Mouse (Mus musculus) MEL-GATA-1-ER (cell line): ENCODE measurements around the gene Sdsl.

ENCODE experiments used
- DNase-seq: peaks from one replicate; pipeline ENCODE4 v3.0.0-alpha.2; 2012; ENCODE audit warnings: low read depth; ENCODE audit errors: extremely low read depth

The Sdsl gene

DNA sequence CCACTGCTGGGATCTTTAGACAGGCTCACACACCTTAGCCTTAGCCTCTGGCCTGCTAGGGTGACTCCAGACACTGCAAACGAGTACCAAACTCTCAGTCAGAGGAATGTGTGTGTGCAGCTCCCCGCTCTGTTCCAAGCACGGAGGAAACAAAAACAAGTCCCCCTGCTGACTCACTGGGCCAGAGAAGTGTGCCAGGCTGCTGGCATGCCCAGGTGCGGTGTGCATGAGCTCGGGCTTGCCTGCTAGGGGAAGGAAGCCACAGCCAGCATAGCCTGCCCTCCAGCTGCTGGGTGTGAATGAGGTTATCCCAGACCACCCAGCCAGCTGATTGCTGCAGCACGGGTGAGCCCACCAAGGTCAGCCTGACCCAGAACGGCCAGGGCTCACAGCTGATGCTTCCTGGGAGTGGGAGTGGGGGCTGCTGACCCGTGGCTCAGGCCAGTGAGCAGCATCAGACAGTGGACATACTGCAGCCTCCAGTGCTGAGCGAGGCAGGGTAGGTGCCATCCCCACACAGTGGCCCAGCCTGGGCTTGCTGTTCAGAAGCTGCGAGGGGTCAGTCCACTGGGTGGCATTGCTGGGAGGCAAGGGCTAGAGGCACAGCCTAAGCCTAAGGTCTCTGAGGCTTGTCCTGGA lies 22.6 kb upstream of the Sdsl start:
- DNase-seq = no peak

DNA sequence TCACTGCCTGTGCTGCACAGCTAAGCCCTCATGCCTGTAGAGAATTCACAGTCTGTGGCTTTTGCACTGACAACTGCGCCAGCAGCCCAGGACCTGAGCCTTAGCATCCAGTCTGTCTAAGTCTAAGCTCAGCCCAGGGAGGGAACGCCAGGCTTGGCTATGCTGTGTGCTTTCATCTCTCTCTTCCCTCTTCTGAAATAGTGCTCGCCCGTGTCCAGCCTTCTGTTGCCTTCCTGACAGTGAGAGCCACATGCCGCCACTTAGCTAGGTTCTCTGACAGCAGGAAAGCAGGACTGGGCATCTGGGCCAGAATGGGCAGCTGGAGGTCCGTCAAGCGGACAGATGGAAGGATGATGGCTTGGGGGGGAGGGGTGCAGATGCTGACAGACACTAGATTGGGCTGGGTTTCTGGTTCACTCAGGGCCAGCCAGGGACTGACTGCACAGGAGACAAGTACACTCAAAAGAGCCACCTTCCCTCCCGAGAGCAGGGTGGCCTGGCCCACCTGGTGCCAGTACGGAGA lies 21.3 kb upstream of the Sdsl start:
- no peak for DNase-seq

DNA sequence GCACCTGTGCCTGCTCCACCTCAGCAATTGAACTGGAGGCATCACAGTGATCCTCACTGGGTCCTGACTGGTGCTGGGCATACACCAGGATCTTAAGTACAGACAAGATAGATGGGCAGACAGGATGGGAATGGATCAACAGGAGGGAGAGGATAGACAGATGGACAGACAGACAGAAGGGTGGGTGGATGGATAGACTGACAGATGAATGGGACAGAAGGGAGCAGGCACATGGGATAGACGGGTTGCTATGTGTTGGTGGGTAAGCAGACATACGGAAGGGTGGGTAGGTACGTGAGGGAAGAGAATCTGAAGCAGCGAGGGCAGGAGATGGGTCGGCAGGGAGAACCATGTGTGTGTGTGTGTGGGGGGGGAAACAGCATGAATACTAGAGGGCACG lies 20.8 kb upstream of the Sdsl start:
- no peak for DNase-seq

DNA sequence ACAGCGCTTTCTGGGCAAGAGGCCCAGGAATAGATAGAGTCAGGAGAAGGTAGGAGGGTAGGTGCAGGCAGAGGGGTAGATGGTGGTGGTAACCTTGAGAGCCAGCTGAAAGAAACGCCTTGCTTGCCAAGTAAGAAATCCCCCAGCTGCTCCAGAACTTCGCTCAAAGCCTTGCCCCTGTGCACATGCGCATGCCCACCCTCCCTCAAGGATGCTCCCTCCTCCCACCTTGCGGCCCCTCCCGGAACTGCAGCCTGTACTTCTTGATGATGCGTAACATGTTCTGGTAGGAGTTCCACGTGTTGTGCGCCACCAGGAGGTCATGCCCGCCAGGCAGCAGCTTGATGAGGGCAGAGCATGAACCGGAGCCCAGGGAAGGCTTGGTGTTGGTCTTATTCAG lies 19.8 kb upstream of the Sdsl start:
- DNase-seq = no peak

DNA sequence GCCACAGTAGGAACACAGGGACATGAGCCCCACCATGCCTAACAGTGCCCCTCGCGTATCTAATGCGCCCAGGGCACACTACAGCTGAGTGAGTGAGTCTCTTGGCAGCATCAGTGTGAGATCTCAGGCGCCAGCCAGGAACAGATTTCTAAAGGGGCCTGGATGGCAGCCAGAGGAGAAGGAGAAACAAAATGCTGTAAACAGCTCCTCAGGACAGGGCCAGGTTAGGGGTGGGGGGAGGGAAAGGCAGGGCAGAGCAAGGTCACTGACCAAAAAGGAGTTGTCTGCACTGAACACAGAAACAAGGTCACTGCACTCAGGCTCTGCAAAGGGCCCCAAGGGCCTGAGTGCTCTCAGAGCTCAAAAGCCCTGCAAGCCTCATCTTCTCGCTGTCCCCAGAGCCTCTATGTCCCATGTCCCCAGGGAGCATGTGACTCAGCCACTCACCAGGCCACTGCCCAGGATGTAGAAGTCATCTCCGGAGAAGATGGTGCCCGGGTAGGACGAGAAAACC lies 18.1 kb upstream of the Sdsl start:
- no peak for DNase-seq

DNA sequence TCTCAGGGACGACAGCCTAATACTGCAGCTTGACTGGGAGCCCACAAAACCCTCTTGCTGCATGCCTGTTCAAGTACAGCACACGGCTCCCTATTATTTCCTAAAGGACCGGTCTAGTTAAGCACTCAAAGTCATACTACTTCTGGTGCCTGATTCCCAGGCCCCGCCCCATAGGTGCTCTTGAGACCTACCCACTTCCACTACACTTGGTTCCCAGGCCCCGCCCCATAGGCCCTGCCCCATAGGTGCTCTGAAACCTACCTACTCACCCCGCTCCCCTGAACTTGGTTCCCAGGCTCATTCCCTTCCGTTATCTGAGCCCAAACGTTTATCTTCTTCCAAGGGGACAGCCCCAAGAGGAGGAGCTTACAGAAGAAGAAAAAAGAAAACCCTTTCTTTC lies 15.2 kb upstream of the Sdsl start:
- no peak for DNase-seq

DNA sequence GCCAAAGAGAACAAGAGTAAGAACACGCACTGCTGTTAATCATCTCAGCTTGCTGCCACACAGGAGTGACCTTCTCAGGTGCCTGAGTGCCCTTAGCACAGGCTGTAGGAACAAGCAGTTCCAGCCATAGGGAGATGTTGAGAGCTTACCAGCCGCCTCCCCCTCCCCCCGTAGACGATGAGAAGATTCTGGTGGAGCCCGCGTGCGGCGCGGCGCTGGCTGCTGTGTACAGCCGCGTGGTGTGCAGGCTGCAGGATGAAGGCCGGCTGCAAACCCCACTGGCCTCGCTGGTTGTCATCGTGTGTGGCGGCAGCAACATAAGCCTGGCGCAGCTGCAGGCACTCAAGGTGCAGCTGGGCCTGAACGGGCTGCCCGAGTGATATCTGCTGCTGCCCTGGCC lies 10.8 kb upstream of the Sdsl start:
- no peak for DNase-seq

DNA sequence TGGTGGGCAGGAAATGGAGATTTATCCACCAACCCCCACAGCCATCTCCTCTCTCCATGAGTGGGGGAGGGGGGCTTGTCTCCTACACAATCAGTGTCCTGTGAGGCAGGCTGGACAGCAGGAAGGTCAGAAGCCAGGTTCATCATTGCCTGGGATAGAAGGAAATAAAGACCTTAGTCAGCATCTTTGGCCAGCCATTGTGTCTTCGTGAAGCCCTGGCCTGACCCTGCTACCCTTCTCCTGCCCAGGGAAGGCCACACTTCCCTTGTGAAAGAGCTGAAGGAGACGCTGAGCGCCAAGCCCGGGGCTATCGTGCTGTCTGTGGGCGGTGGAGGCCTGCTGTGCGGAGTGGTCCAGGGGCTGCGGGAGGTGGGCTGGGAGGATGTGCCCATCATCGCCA lies 8.6 kb upstream of the Sdsl start:
- DNase-seq = no peak

DNA sequence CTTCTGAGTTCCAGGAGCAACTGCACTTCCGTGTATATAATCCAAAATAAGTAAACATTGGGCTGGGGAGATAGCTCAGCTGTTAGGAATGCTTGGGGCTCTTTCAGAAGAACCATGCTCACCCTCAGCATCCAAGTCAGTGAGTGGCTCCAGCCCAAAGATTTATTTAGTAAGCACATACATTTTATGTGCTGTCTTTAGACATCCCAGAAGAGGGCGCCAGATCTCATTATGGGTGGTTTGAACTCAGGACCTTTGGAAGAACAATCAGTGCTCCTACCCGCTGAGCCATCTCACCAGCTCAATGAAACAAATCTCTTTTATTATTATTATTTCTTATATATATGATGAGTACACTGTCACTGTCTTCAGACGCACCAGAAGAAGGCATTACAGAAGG lies 6.9 kb upstream of the Sdsl start:
- DNase-seq = no peak

DNA sequence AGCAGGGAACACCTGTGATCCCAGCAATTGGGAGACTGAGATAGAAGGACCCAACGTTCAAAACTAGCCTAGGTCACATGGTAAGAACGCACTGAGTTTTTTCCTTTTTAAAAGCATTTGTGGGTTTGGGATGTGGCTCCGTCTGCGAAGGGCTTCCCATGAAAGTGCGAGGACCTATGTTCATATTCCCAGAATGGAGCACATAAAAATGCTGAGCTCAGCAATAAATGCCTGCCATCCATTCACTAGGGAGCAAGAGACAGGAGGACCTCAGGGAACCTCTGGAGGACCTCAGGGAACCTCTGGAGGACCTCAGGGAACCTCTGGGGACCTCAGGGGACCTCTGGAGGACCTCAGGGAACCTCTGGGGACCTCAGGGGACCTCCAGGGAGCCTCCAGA lies 5.4 kb upstream of the Sdsl start:
- no peak for DNase-seq

DNA sequence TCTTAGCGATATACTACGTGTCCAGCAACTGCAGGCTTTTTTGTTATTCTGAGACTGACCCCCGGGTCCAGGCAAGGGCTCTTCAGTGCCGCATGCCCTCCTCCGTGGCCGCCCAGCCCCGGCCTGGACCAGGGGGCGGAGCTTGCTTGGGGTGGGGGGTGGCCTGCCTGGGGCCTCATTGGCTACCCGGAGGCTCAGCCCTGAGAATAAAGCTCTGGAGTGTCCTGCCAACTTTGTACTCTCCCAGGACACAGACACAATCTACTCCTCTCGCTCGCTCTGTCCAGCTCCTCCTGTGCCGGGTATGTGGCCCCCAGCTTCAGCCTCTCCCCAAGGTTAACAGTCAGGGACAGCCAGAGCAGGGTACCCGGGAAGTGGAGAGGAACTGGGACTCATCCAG lies 3.7 kb upstream of the Sdsl start, which contains the start of gene Sds:
Gene Sds (plus strand): TSS at position 231 of the 400 bp plus-strand sequence.
- no peak for DNase-seq

DNA sequence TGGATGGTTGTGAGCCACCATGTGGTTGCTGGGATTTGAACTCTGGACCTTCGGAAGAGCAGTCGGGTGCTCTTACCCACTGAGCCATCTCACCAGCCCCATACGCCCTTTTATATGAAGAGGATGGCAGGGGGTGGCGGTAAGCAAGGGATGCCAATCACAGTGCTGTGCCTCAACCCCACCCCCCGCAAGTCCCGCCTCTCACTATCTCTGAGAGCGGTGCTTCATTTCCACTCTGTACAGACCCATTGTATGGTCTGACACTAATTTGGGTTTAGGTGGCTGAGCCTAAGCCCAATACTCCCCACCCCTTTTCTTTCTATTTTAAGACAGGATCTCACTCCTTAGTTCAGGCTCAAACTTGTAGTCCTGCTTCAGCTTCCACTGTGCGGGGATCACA lies 3.3 kb upstream of the Sdsl start:
- DNase-seq = no peak

DNA sequence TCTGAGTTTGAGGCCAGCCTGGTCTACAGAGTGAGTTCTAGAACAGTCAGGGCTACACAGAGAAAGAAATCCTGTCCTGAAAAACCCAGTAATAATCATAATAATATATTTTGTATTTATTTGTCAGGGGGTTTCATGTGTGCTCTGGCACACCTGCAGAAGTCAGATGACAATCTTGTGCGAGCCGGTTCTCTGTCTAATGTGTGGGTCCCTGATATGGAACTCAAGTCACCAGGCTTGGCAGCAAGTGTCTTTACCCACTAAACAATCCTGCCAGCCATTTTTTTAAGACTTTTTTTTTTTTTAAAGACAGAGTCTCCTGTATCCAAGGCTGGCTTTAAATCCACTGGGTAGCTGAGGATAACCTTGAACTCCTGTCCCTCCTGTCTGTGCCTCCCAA lies 751 bp upstream of the Sdsl start:
- DNase-seq = no peak

DNA sequence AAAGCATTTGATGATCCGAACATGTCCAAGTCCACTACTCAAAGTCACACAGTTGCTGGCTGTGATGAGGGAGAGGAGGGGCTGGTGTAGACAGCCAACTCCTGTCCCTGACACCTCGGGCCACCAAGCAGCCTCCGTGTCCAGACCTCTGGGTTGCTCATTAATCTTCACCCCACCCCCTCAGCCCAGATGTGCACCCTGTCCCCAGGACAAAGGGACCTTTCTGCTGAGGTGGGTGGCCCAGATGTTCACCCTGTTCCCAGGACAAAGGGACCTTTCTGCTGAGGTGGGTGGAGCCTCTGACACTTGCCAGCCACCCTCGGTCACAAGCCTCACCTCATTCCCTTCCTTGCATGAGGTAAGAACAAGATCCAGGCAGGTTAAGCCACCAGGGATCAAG lies 1.1 kb downstream of the Sdsl start:
- DNase-seq = no peak

DNA sequence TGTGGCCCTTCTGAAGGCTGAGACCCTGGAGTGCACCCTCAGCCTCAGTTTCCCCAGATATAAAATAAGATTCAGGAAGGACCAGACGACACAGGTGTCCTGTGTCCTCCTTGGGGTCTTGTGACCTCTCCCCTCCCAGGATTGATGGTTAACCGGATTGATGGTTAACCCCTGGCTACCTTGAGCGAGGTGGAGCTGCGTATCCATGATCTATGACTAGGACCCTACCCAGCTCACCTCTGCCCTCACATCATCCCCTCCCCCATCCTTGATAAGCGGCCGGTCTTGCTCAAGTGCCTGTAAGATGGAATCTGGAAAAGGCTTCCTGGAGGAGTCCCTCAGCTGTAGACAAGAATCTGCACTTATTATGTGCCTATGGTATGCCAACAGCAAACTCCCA lies 3.8 kb downstream of the Sdsl start:
- no peak for DNase-seq

DNA sequence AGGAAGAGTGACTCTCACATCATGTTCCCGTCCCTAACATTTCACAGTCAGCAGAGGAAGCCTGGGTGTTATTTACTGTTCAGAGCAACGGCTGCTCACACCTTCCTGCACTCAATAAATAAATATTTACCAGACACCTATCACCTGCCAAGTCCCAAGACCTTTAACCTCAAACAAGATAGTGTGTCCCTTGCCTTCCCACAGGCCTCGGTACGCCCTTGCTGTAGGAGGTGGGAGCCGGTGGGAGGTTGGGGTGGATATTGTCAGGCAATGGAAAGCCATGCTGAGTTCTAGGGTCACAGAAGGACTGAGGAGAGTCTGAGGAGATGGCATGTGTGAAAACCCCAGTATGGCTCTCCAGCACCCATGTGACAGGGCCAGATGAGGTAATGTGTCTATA lies 4.3 kb downstream of the Sdsl start:
- no peak for DNase-seq

DNA sequence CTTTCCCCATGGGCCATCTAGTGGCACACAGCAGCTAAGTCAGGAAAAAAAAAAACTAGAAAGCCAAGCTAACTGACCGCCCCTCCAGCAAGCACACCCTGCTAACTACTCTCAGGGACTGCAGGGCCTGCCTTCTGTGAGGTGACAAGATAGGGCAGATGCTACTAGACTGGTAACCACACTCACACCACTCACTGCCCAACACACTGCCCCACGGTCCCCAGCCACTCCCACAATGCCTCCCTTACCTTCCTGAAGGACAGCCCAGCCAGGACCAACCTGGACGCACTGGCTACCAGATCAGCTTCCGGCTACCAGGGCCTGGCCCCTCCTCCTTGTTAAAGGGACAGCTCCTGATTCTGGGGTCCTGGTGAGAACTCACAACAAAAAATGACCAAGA lies 5.6 kb downstream of the Sdsl start:
- DNase-seq = peak; percentile 38

DNA sequence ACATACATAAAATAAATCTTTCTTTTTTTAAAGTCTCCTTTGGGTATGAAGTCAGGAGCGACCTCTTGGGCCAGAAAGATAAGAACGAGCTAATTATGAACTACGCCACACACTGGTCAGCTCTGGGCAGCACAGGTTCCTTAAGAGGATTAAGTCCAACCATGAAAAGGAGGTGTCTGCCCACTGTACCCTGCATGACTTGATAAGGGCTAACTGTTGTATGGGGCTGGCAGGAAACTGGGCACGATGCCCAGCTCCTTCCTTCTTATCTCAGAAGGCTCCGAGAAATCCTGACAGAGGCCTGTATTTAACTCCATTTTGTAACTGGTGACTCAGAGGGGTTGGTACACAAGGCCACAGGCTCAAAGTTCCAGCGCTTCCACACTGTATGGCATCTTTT lies 6.8 kb downstream of the Sdsl start:
- peak; percentile 98 for DNase-seq

DNA sequence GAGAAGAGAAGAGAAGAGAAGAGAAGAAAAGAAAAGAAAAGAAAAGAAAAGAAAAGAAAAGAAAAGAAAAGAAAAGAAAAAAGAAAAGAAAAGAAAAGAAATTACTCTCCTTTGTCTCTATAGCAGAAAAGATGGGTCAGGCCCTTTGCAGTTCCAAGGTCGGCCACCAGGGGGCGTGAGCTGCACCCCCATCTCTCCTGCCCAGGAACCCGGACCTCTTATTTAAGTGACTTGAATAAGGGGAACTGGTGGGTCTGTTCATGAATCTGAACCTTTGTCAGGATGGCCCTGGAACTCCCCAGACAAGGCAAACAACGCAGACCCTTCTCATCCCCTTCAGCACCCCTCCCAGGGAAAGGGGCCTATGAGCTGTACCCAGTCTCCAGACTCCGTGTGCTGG lies 7.5 kb downstream of the Sdsl start:
- DNase-seq = no peak

DNA sequence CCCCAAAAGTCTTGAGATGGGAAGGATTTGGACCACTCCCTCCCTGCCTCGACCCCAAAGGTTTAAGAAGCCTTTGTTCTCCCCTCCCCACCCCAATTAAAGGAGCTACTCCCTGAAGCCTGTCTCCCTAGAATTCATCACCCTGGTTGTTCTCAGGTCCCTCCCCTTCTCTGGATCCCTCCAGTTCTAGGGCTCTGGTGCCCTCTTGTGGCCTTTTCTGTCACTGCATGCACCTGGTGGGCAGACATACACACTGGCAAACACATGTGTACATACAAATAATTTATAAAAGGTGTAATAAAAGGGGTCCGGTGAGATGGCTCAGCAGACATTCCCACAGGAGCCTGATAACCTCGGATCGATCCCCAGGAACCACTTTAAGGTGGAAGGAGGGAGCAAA lies 8.3 kb downstream of the Sdsl start:
- DNase-seq = no peak

DNA sequence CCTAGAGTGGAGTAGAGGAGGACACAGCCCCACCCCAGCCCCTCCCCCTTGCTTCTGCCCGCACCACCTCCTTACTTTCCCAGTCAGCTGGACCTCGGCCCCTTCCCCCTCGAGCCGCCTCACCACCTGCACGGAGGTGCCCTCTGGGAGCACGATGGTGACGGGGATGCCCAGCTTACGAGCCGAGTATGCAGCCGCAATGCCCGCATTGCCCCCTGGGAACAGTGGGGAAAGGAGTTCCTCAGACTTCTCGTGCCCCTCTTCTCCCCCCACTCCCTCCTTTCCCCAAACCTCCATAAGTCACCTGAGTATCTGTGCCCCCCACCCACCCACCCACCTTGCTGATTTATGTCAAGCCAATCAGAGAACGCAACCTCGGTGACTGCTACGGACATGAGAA lies 10.7 kb downstream of the Sdsl start:
- no peak for DNase-seq

DNA sequence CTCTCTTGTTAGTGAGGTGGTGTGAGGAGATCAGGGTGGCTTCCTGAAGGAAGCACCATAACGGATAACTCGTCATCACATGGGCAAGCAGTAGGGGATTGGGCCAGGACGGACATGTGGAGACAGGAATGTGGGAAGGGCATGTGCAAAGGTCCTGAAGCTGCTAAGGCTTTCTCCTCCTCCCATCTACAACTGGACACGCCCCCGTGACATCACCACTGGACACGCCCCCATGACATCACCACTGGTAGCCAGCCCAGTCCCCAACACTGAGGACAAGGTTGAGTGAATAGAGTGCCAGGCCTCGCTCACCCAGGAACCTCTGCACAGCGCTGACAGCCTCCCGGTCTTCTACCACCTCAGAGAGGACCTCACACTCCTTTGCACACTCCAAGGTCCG lies 13.5 kb downstream of the Sdsl start:
- DNase-seq = no peak

DNA sequence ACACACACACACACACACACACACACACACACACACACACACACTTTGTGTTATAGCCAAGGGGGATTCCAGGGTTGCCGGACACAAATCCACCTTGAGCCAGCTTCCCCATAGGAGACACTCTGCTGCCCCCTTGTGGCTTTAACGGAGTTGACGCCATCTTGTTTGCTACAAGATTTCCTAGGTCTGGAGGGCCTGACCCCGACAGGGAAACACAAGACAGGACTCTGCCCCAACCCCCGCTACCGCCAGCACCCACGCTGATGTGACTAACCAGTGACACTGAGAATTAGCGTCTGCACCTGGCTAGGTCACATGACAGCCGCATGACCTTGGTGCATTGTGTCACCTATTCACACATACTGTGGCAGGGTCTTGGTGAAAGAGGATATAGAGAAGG lies 15.0 kb downstream of the Sdsl start:
- no peak for DNase-seq
